Mouse (Mus musculus) ES-Bruce4 (cell line): ENCODE measurements around the gene Adamts3. TPM values are rescaled to one million over a fixed set of nuclear protein-coding genes. Genes with fewer than 3 reads are reported as not detected.

Experiments
- H3K27ac ChIP-seq: 2 replicates; pipeline ENCODE4 v1.5.1; 2012; ENCODE audit warnings: low read length, inconsistent platforms; ENCODE audit not compliant: insufficient read depth
- H3K27me3 ChIP-seq: 2 replicates; pipeline ENCODE4 v1.6.1; 2012; ENCODE audit warnings: mild to moderate bottlenecking, low read length, inconsistent platforms; ENCODE audit not compliant: control insufficient read depth, poor library complexity, insufficient read depth, severe bottlenecking
- H3K36me3 ChIP-seq: 2 replicates; pipeline ENCODE4 v1.6.1; 2012; ENCODE audit warnings: inconsistent platforms, mild to moderate bottlenecking, low read length, moderate library complexity; ENCODE audit not compliant: control insufficient read depth, poor library complexity, insufficient read depth, severe bottlenecking
- H3K4me1 ChIP-seq: one replicate; pipeline ENCODE4 v1.8.1; 2011; ENCODE audit warnings: low read length; ENCODE audit not compliant: control insufficient read depth, insufficient read depth
- H3K4me3 ChIP-seq: 2 replicates; pipeline ENCODE4 v1.5.1; 2011; ENCODE audit warnings: low read depth, mild to moderate bottlenecking, low read length
- H3K9ac ChIP-seq: 2 replicates; pipeline ENCODE4 v1.6.1; 2012; ENCODE audit warnings: low read depth, mild to moderate bottlenecking, inconsistent platforms; ENCODE audit not compliant: poor library complexity, severe bottlenecking
- H3K9me3 ChIP-seq: replicated peaks from 2 replicates; pipeline ENCODE4 v1.6.1; 2012; ENCODE audit warnings: mild to moderate bottlenecking, low read length, inconsistent platforms; ENCODE audit not compliant: control insufficient read depth, poor library complexity, insufficient read depth, severe bottlenecking
- CTCF ChIP-seq: IDR thresholded peaks from one replicate; pipeline ENCODE4 v1.8.1; 2011; ENCODE audit warnings: low read depth, low read length
- EP300 ChIP-seq: IDR thresholded peaks from 2 replicates; pipeline ENCODE4 v1.6.1; 2011; ENCODE audit warnings: low read depth, low read length; ENCODE audit not compliant: insufficient read depth
- POLR2A ChIP-seq: IDR thresholded peaks from one replicate; pipeline ENCODE4 v1.8.1; 2011; ENCODE audit warnings: low read length; ENCODE audit not compliant: insufficient read depth
- polyA plus RNA-seq: library from polyadenylated mRNA; stranded (reverse); fragments of >200 nt; gene quantifications from 2 replicates; pipeline ENCODE4 v1.2.4, GENCODE M21; 2011; ENCODE audit warnings: low read depth; ENCODE audit not compliant: missing spikeins, insufficient read depth, insufficient read length

The Adamts3 gene
- polyA plus RNA-seq, 1 experiment = 0.90 TPM

GRCm38 (mm10) chr5:89714552-89714951 is 168.6 kb downstream of the Adamts3 start:
- Histone ChIP-seq H3K4me1 (no peaks in the 10 kb centered on the region), H3K4me3 (no peak overlapping the region), H3K9me3 (no peaks in the 10 kb centered on the region), H3K36me3 (no peaks in the 10 kb centered on the region), H3K9ac (no peak overlapping the region), H3K27me3 (no peaks in the 10 kb centered on the region), H3K27ac (no peak overlapping the region)
- no peak for TF ChIP-seq POLR2A
- peak; percentile 21 for TF ChIP-seq CTCF

GRCm38 (mm10) chr5:89711116-89711859 is 171.8 kb downstream of the Adamts3 start:
- TF ChIP-seq POLR2A (no peak), EP300 (no peak)
- no peaks in the 10 kb centered on the region for H3K4me1 ChIP-seq
- no peaks in the 10 kb centered on the region for H3K27me3 ChIP-seq
- no peaks in the 10 kb centered on the region for H3K36me3 ChIP-seq
- H3K9me3 ChIP-seq = no peaks in the 10 kb centered on the region
- no peak overlapping the region for H3K27ac ChIP-seq
- no peak overlapping the region for H3K9ac ChIP-seq
- no peak overlapping the region for H3K4me3 ChIP-seq

GRCm38 (mm10) chr5:89709459-89709858 is 173.7 kb downstream of the Adamts3 start:
- Histone ChIP-seq H3K4me1 (no peaks in the 10 kb centered on the region), H3K9ac (no peak overlapping the region), H3K27ac (no peak overlapping the region), H3K27me3 (no peaks in the 10 kb centered on the region), H3K9me3 (no peaks in the 10 kb centered on the region), H3K4me3 (no peak overlapping the region), H3K36me3 (no peaks in the 10 kb centered on the region)
- TF ChIP-seq POLR2A (no peak), CTCF (no peak), EP300 (no peak)

GRCm38 (mm10) chr5:89704264-89704663 is 178.9 kb downstream of the Adamts3 start:
- no peak overlapping the region for H3K27ac ChIP-seq
- H3K9ac ChIP-seq = no peak overlapping the region
- H3K27me3 ChIP-seq = no peaks in the 10 kb centered on the region
- TF ChIP-seq POLR2A = no peak
- TF ChIP-seq CTCF = no peak
- no peak for TF ChIP-seq EP300
- no peak overlapping the region for H3K4me3 ChIP-seq
- H3K4me1 ChIP-seq = no peaks in the 10 kb centered on the region
- H3K36me3 ChIP-seq = no peaks in the 10 kb centered on the region
- no peaks in the 10 kb centered on the region for H3K9me3 ChIP-seq

- Histone ChIP-seq H3K4me3 (no peak overlapping the region), H3K9ac (no peak overlapping the region), H3K9me3 (no peaks in the 10 kb centered on the region), H3K4me1 (no peaks in the 10 kb centered on the region), H3K27me3 (no peaks in the 10 kb centered on the region), H3K36me3 (no peaks in the 10 kb centered on the region), H3K27ac (no peak overlapping the region)
- TF ChIP-seq EP300 (no peak), POLR2A (no peak), CTCF (no peak)
These were observed 181.7 kb downstream of the Adamts3 start for GRCm38 (mm10) chr5:89701241-89702007.

- H3K36me3 ChIP-seq = no peaks in the 10 kb centered on the region
- no peaks in the 10 kb centered on the region for H3K27me3 ChIP-seq
- H3K27ac ChIP-seq = no peak overlapping the region
- H3K4me1 ChIP-seq = no peaks in the 10 kb centered on the region
- H3K9ac ChIP-seq = no peak overlapping the region
- H3K9me3 ChIP-seq = no peaks in the 10 kb centered on the region
- no peak overlapping the region for H3K4me3 ChIP-seq
- TF ChIP-seq POLR2A = no peak
- no peak for TF ChIP-seq CTCF
- no peak for TF ChIP-seq EP300
These were observed 195.3 kb downstream of the Adamts3 start for GRCm38 (mm10) chr5:89687826-89688225.
